ENCODE assay signal across 9 mouse cellular contexts in the genomic region with DNA sequence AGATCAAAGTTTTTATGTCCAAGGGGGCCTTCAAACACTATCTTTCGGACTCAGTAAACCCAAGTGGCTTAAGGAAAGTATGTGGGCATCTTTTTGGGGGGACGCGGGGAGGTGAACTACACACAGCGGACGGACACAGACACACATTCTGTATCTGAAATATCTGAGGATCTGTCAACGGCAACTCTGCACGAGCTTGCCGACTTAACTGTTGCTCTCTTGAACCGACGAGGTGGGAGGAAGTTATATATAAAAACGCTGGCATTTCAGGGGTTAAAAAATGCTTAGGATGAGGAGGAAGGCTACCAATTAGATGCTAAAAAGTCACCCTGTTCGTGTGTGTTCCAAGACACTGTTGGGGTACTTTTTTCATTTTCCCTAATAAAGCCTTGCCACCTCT. TPM values are rescaled to one million over a fixed set of nuclear protein-coding genes. Genes with fewer than 3 reads are reported as not detected.
A peak's percentile ranks its signal among the peaks of the same experiment; 100 is the strongest.
DNase-seq lines count a peak whose midpoint lies in the region; ATAC-seq lines count a peak whose summit lies in the region.
"Had no signal": no experiment of that assay in that cellular context is flagged by ENCODE, and none has a peak within 500 bp of the region (broad histone marks: within the 10 kb centered on the region; RNA-seq: fewer than 3 reads in every experiment).

No protein-coding gene starts in this region.

- no peak overlapping the region for H3K27ac ChIP-seq in kidney, embryonic 16.5 days (ENCODE audit: low read length)
- peak overlapping the region; percentile 91; the same call in 1 of the 2 replicates for H3K27ac ChIP-seq in hindbrain, embryonic 14.5 days
- no peak overlapping the region for H3K27ac ChIP-seq in midbrain, embryonic 15.5 days

- H3K9ac ChIP-seq in kidney, embryonic 16.5 days (replicated peaks; ENCODE audit: low read length), result peak overlapping the region; percentile 85
- H3K9ac ChIP-seq in hindbrain, embryonic 14.5 days, result peak overlapping the region; percentile 97
- peak overlapping the region; percentile 90 for H3K9ac ChIP-seq in midbrain, embryonic 15.5 days

- peak overlapping the region; percentile 96 for H3K4me3 ChIP-seq in kidney, embryonic 16.5 days (ENCODE audit: low read length)
- H3K4me3 ChIP-seq in hindbrain, embryonic 14.5 days (replicated peaks; ENCODE audit: low read length), result peak overlapping the region; percentile 99
- peak overlapping the region; percentile 92 for H3K4me3 ChIP-seq in midbrain, embryonic 15.5 days

- H3K4me2 ChIP-seq in kidney, embryonic 16.5 days (replicated peaks; ENCODE audit: low read depth, low read length), result peak overlapping the region; percentile 73
- H3K4me2 ChIP-seq in hindbrain, embryonic 14.5 days (replicated peaks), result peak overlapping the region; percentile 82
- peak overlapping the region; percentile 60 for H3K4me2 ChIP-seq in midbrain, embryonic 15.5 days

- no peaks in the 10 kb centered on the region for H3K27me3 ChIP-seq in kidney, embryonic 16.5 days (ENCODE audit: insufficient read depth, low read length)
- no peaks in the 10 kb centered on the region for H3K27me3 ChIP-seq in hindbrain, embryonic 14.5 days (ENCODE audit: control insufficient read depth, insufficient read depth, low read length)
- no peaks in the 10 kb centered on the region for H3K27me3 ChIP-seq in midbrain, embryonic 15.5 days (replicated peaks)

- WGBS in kidney, embryonic 16.5 days, result 37% methylated on average over 12 of the region's 12 CpGs
- 50% methylated on average over 12 of the region's 12 CpGs for WGBS in hindbrain, embryonic 14.5 days
- 42% methylated on average over 12 of the region's 12 CpGs for WGBS in midbrain, embryonic 15.5 days

- DNase-seq in kidney, adult 8-10 months, result no peak
- DNase-seq in c-Kit-negative CD71-positive TER-119-positive erythroid progenitor cells, embryonic 14.5 days (ENCODE audit: low read depth, low spot score), result peak; percentile 36
- no peak for DNase-seq in hindbrain, embryonic 14.5 days (ENCODE audit: low spot score)
- DNase-seq in ovary, adult 18-20 months (ENCODE audit: low spot score), result no peak
- DNase-seq in cerebellum, postnatal 10 days, result no peak
- DNase-seq in gastrocnemius, adult 8-10 months (ENCODE audit: low spot score in 2 of 2), result no peak
- DNase-seq: layer of hippocampus, adult 9-11 months had no signal

- no peaks in the 10 kb centered on the region for H3K9me3 ChIP-seq in kidney, embryonic 16.5 days (ENCODE audit: low read length)
- no peaks in the 10 kb centered on the region for H3K9me3 ChIP-seq in hindbrain, embryonic 14.5 days (ENCODE audit: control insufficient read depth, low read length)
- H3K9me3 ChIP-seq in midbrain, embryonic 15.5 days, result no peaks in the 10 kb centered on the region

- peaks cover 12% of the 10 kb centered on the region for H3K4me1 ChIP-seq in kidney, embryonic 16.5 days (ENCODE audit: insufficient read depth, low read length)
- peaks cover 7% of the 10 kb centered on the region for H3K4me1 ChIP-seq in hindbrain, embryonic 14.5 days (replicated peaks; ENCODE audit: control insufficient read depth, insufficient read depth, low read length)
- peaks cover 19% of the 10 kb centered on the region for H3K4me1 ChIP-seq in midbrain, embryonic 15.5 days

- H3K36me3 ChIP-seq in kidney, embryonic 16.5 days (ENCODE audit: insufficient read depth, low read length), result no peaks in the 10 kb centered on the region
- peaks cover 34% of the 10 kb centered on the region for H3K36me3 ChIP-seq in hindbrain, embryonic 14.5 days (replicated peaks; ENCODE audit: control insufficient read depth, insufficient read depth)
- peaks cover 11% of the 10 kb centered on the region for H3K36me3 ChIP-seq in midbrain, embryonic 15.5 days (replicated peaks)

- ATAC-seq in kidney, embryonic 16.5 days (ENCODE audit: low FRiP score, low TSS enrichment), result no peak
- no peak for ATAC-seq in hindbrain, embryonic 14.5 days (ENCODE audit: low FRiP score)
- no peak for ATAC-seq in midbrain, embryonic 15.5 days (replicated peaks)

RNA-seq across cellular contexts. Expression of a gene that starts 0.9 kb away (rescaled TPM):
- 37.7 and 42.8 TPM in 2 replicates for polyA plus RNA-seq in kidney, embryonic 16.5 days (2015; fragmentation: Nextera tagmentation; extraction: Ambion mirVana)
- polyA plus RNA-seq in hindbrain, embryonic 14.5 days (2014; fragmentation: Nextera tagmentation; extraction: Ambion mirVana), result 37.7 and 39.5 TPM in 2 replicates
- 44.6 and 45.6 TPM in 2 replicates for polyA plus RNA-seq in midbrain, embryonic 15.5 days (2015; fragmentation: Nextera tagmentation; extraction: Ambion mirVana)
- total RNA-seq in gastrocnemius, adult 8-10 months (2022), result 10 to 100 TPM; 31.5 to 35.9 (median 33.8) TPM

RNA-seq across cellular contexts. Expression of a gene that starts 37.2 kb away (rescaled TPM):
- 59.9 and 61.8 TPM in 2 replicates for polyA plus RNA-seq in kidney, embryonic 16.5 days (2015; fragmentation: Nextera tagmentation; extraction: Ambion mirVana)
- polyA plus RNA-seq in hindbrain, embryonic 14.5 days (2014; fragmentation: Nextera tagmentation; extraction: Ambion mirVana), result 165 and 181 TPM in 2 replicates
- polyA plus RNA-seq in midbrain, embryonic 15.5 days (2015; fragmentation: Nextera tagmentation; extraction: Ambion mirVana), result 154 and 161 TPM in 2 replicates
- total RNA-seq in gastrocnemius, adult 8-10 months (2022), result 10 to 100 TPM; 26.7 to 28.9 (median 27.8) TPM

RNA-seq across cellular contexts. Expression of a gene that starts 52.4 kb away (rescaled TPM):
- polyA plus RNA-seq in kidney, embryonic 16.5 days (2015; fragmentation: Nextera tagmentation; extraction: Ambion mirVana), result 0.44 and 0.58 TPM in 2 replicates
- polyA plus RNA-seq in hindbrain, embryonic 14.5 days (2014; fragmentation: Nextera tagmentation; extraction: Ambion mirVana), result 0.14 and 0.17 TPM in 2 replicates
- polyA plus RNA-seq in midbrain, embryonic 15.5 days (2015; fragmentation: Nextera tagmentation; extraction: Ambion mirVana), result 0.06 and 0.27 TPM in 2 replicates
- total RNA-seq in gastrocnemius, adult 8-10 months (2022), result not detected
